Mouse (Mus musculus) CH12.LX (cell line): Measurements from ENCODE around the gene Xrn2. TPM values are rescaled to one million over a fixed set of nuclear protein-coding genes. Genes with fewer than 3 reads are reported as not detected.

Experiments used
- DNase-seq: peaks from one replicate; pipeline ENCODE4 v3.0.0-alpha.2; 2013; ENCODE audit errors: extremely low read depth
- H3K27ac ChIP-seq: 2 replicates; pipeline ENCODE4 v1.5.1; 2012; ENCODE audit warnings: low read depth, mild to moderate bottlenecking, control low read depth, moderate library complexity; ENCODE audit not compliant: insufficient read depth
- H3K27me3 ChIP-seq: replicated peaks from 2 replicates; pipeline ENCODE3; 2012; ENCODE audit warnings: inconsistent platforms
- H3K36me3 ChIP-seq, 2 experiments: replicated peaks in 1 of 2; 2 replicates each; pipeline versions ENCODE3 to v1.6.1; 2012; ENCODE audit warnings: inconsistent platforms in 1 of 2, low read length in 1 of 2, mild to moderate bottlenecking in 1 of 2, mixed read lengths in 1 of 2, moderate library complexity in 1 of 2; ENCODE audit not compliant: control insufficient read depth in 1 of 2, insufficient read depth in 1 of 2
- H3K4me1 ChIP-seq, 2 experiments: 2 replicates each; pipeline ENCODE4 v1.6.1; 2012; ENCODE audit warnings: inconsistent platforms in 1 of 2, moderate library complexity in 1 of 2; ENCODE audit not compliant: insufficient read depth in 2 of 2, control insufficient read depth in 1 of 2
- H3K4me2 ChIP-seq: 2 replicates; pipeline ENCODE4 v1.6.1; 2012; ENCODE audit warnings: low read depth, mild to moderate bottlenecking, control low read depth; ENCODE audit not compliant: poor library complexity, insufficient read depth, severe bottlenecking
- H3K4me3 ChIP-seq, 3 experiments: fragments of 150-350 bp in 1 of 3; sonication (generic) in 1 of 3; replicated peaks in 1 of 3; 2 replicates each; pipeline versions ENCODE3 to v1.5.1; 2011 to 2012; ENCODE audit warnings: low read depth in 2 of 3, low read length in 2 of 3, mild to moderate bottlenecking in 2 of 3, moderate library complexity in 2 of 3, control low read depth in 1 of 3, improper control_type of control experiment in 1 of 3, inconsistent platforms in 1 of 3, mixed read lengths in 1 of 3; ENCODE audit not compliant: poor library complexity in 1 of 3
- H3K79me2 ChIP-seq: replicated peaks from 2 replicates; pipeline ENCODE4 v1.6.1; 2012; ENCODE audit warnings: mild to moderate bottlenecking, moderate library complexity; ENCODE audit not compliant: control insufficient read depth, poor library complexity, insufficient read depth, severe bottlenecking; ENCODE audit errors: extremely low read depth
- H3K9ac ChIP-seq: 2 replicates; pipeline ENCODE4 v1.6.1; 2012; ENCODE audit warnings: low read depth, mild to moderate bottlenecking, control low read depth, moderate library complexity; ENCODE audit not compliant: insufficient read depth
- H3K9me3 ChIP-seq: replicated peaks from 2 replicates; pipeline ENCODE3; 2012; ENCODE audit warnings: low read length, inconsistent platforms, mixed read lengths
- BHLHE40 ChIP-seq: IDR thresholded peaks from 2 replicates; pipeline ENCODE4 v1.6.1; 2011; ENCODE audit warnings: mild to moderate bottlenecking, low read depth, low read length, improper control_type of control experiment
- CHD1 ChIP-seq: IDR thresholded peaks from 2 replicates; pipeline ENCODE4 v1.6.1; 2012; ENCODE audit warnings: low read depth, low read length, improper control_type of control experiment, inconsistent platforms
- CHD2 ChIP-seq: IDR thresholded peaks from 2 replicates; pipeline ENCODE4 v1.6.1; 2011; ENCODE audit warnings: low read length, improper control_type of control experiment
- CTCF ChIP-seq, 2 experiments: IDR thresholded peaks in 1 of 2; conservative IDR thresholded peaks in 1 of 2; 2 replicates each; pipeline ENCODE4 v1.5.1; 2011 to 2012; ENCODE audit warnings: low read depth in 2 of 2, low read length in 2 of 2, improper control_type of control experiment in 1 of 2, inconsistent platforms in 1 of 2, mild to moderate bottlenecking in 1 of 2, moderate library complexity in 1 of 2
- ELF1 ChIP-seq: IDR thresholded peaks from 2 replicates; pipeline ENCODE4 v1.6.1; 2014; ENCODE audit warnings: low read depth, mild to moderate bottlenecking, inconsistent platforms, low read length, improper control_type of control experiment
- GABPA ChIP-seq: IDR thresholded peaks from 2 replicates; pipeline ENCODE4 v1.6.1; 2012; ENCODE audit warnings: low read depth, low read length, improper control_type of control experiment, inconsistent platforms; ENCODE audit not compliant: insufficient replicate concordance
- HCFC1 ChIP-seq: IDR thresholded peaks from 2 replicates; pipeline ENCODE4 v1.6.1; 2012; ENCODE audit warnings: low read depth, mild to moderate bottlenecking, inconsistent platforms, low read length, improper control_type of control experiment
- JUN ChIP-seq: IDR thresholded peaks from 2 replicates; pipeline ENCODE4 v1.6.1; 2011; ENCODE audit warnings: low read depth, mild to moderate bottlenecking, low read length, improper control_type of control experiment, moderate library complexity; ENCODE audit not compliant: insufficient read depth
- JUND ChIP-seq: conservative IDR thresholded peaks from 2 replicates; pipeline ENCODE4 v1.6.1; 2011; ENCODE audit warnings: low read depth, low read length, improper control_type of control experiment
- MAFK ChIP-seq: IDR thresholded peaks from 2 replicates; pipeline ENCODE4 v1.6.1; 2011; ENCODE audit warnings: low read length, improper control_type of control experiment; ENCODE audit not compliant: insufficient replicate concordance
- MEF2A ChIP-seq: IDR thresholded peaks from 2 replicates; pipeline ENCODE4 v1.6.1; 2014; ENCODE audit warnings: low read depth, mild to moderate bottlenecking, inconsistent platforms, low read length, improper control_type of control experiment, borderline replicate concordance
- NELFE ChIP-seq: IDR thresholded peaks from 2 replicates; pipeline ENCODE4 v1.6.1; 2011; ENCODE audit warnings: low read depth, low read length, improper control_type of control experiment
- SIN3A ChIP-seq: IDR thresholded peaks from 2 replicates; pipeline ENCODE4 v1.6.1; 2012; ENCODE audit warnings: low read length, improper control_type of control experiment, inconsistent platforms
- SMC3 ChIP-seq: IDR thresholded peaks from 2 replicates; pipeline ENCODE4 v1.6.1; 2011; ENCODE audit warnings: low read depth, low read length, improper control_type of control experiment
- TBP ChIP-seq: conservative IDR thresholded peaks from 2 replicates; pipeline ENCODE4 v1.6.1; 2011; ENCODE audit warnings: low read depth, low read length, improper control_type of control experiment
- UBTF ChIP-seq: IDR thresholded peaks from 2 replicates; pipeline ENCODE4 v1.6.1; 2012; ENCODE audit warnings: low read depth, mild to moderate bottlenecking, inconsistent platforms, low read length, improper control_type of control experiment, moderate library complexity
- USF1 ChIP-seq: IDR thresholded peaks from 2 replicates; pipeline ENCODE4 v1.6.1; 2014; ENCODE audit warnings: low read depth, mild to moderate bottlenecking, inconsistent platforms, low read length, improper control_type of control experiment
- USF2 ChIP-seq: conservative IDR thresholded peaks from 2 replicates; pipeline ENCODE4 v1.6.1; 2011; ENCODE audit warnings: low read depth, low read length, improper control_type of control experiment
- ZC3H11A ChIP-seq: IDR thresholded peaks from 2 replicates; pipeline ENCODE4 v1.6.1; 2012; ENCODE audit warnings: low read depth, mild to moderate bottlenecking, inconsistent platforms, low read length, improper control_type of control experiment
- ZKSCAN1 ChIP-seq: IDR thresholded peaks from 2 replicates; pipeline ENCODE4 v1.6.1; 2012; ENCODE audit warnings: low read depth, inconsistent platforms, low read length, improper control_type of control experiment, borderline replicate concordance
- ZMIZ1 ChIP-seq: IDR thresholded peaks from 2 replicates; pipeline ENCODE4 v1.6.1; 2012; ENCODE audit warnings: low read depth, mild to moderate bottlenecking, inconsistent platforms, low read length, improper control_type of control experiment
- ZNF384 ChIP-seq: IDR thresholded peaks from 2 replicates; pipeline ENCODE4 v1.6.1; 2012; ENCODE audit warnings: low read depth, low read length, improper control_type of control experiment, inconsistent platforms
- dilution Hi-C: fragments of 300-500 bp; cut with MboI; formaldehyde crosslinking; loops from 2 replicates; pipeline ENCODE4 v1.14.3; 2020; ENCODE audit warnings: low sequenced_read_pairs; ENCODE audit not compliant: extremely low pct_unique_long_range_greater_than_20kb, extremely low pct_ligation_motif_present
- in situ Hi-C: fragments of 300-500 bp; cut with MboI; formaldehyde crosslinking; loops from 3 replicates; pipeline ENCODE4 v1.14.3; 2019; ENCODE audit warnings: low sequenced_read_pairs, low pct_ligation_motif_present, low pct_unique_long_range_greater_than_20kb, mixed read lengths
- polyA plus RNA-seq: library from polyadenylated mRNA; unstranded; fragments of >175 nt; gene quantifications from 2 replicates; pipeline ENCODE4 v1.2.1, GENCODE M21; 2012; ENCODE audit warnings: low read depth; ENCODE audit not compliant: insufficient read length
- total RNA-seq, 2 experiments: library from RNA; depleted of rRNA; stranded (reverse); fragments of 300-350 nt in 1 of 2; fragments of >200 nt in 1 of 2; gene quantifications; 2 replicates each; pipeline ENCODE4 v1.2.3; 2012 to 2014

Gene Xrn2
- total and polyA plus RNA-seq, 3 experiments, result 106 to 115 (median 114) TPM

DNA sequence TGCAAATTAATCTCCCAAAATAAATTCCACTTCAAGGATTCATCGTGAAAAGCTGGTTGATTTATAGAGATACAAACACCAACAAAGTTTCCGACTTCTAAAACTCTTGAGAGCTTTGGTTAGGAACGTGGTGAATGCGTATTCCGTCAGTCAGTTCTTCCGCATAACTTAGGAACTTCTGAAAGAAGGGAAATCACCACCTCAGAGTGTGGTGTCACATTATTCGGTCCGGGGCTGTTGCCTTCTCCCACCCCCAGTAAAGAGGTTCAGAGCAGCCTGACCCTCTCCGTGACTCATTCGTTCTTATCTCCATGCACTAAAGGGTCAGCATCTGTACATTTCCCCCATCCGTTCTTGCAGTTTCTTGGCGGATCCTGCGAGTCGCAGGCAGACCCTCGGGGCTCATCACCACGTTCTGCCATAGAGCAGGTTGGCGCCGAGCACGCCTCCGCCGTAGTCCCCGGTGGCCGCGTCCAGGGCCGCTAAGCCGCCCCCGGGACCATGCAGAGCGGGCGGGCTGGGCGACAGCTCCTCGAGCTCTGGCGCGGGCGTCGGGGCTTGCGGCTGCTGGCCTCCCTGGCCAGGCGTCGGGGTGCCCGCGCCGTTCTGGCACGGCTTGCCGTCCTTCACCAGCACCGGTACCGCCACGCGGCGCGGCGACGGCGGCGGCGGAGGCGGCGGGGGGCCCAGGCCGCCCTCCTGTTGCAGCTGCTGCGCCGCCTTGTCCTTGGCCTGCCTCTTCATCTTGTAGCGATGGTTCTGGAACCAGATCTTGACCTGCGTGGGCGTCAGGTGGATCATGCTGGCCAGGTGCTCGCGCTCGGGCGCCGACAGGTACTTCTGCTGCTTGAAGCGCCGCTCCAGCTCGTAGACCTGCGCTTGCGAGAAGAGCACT is 70.9 kb downstream of the Xrn2 start:
- Histone ChIP-seq H3K79me2 (no peaks in the 10 kb centered on the region), H3K4me3 (no peak overlapping the region), H3K36me3 (peaks cover 0 to 7% of the 10 kb centered on the region in 2 experiments), H3K4me2 (no peak overlapping the region), H3K4me1 (peaks cover 0 to 6% of the 10 kb centered on the region in 2 experiments; a peak in 2 of 4 replicates), H3K9ac (no peak overlapping the region), H3K9me3 (peaks cover 13% of the 10 kb centered on the region), H3K27ac (no peak overlapping the region), H3K27me3 (no peaks in the 10 kb centered on the region)
- TF ChIP-seq GABPA (no peak), ZNF384 (no peak), ZKSCAN1 (no peak), HCFC1 (no peak), USF1 (no peak), SMC3 (no peak), UBTF (no peak), MEF2A (no peak), TBP (no peak), ZC3H11A (no peak), CHD1 (no peak), BHLHE40 (no peak), CTCF (conservative IDR thresholded peaks at IDR 0.05 in 1 of 2, IDR thresholded peaks at IDR 0.05 in 1 of 2; ENCODE audit: low read depth in 2 of 2, low read length in 2 of 2) (no peak), MAFK (no peak)
- dilution Hi-C loops (no loop called here), in situ Hi-C loops (no loop called here)
- DNase-seq, result no peak

DNA sequence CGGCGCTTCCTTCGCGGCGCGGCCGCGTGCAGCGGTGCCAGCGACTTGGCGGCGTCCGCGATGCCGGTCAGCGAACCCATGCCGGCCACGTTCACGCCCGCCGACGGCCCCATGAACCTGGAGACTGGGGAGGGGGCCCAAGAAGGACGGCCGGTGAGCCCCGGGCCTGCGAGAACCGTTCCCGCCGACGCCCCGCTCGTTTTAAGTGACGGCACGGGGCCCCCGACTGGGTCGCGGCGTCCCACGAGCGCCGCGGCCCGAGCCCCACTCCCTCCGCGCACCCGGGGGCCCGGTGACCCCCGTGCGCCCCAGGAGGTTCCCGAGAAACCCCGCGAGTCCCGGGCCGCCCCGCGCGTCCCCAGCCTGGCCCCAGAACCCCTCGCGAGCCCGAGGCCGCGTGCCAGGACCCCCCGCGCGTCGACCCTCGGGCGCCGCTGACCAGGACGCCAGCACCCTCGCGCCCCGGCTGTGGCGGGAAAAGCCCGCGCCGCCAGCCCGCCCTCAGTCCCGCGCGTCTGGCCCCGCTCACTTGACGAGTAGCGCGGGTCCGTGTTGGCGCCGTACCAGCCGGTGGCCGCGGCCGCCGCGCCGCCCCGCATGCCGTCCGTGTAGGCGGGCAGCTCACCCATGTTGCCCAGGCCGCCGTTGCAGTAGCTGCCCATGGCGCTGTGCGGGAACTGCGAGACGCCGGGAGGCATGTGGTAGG is 71.7 kb downstream of the Xrn2 start:
- Histone ChIP-seq H3K9me3 (peaks cover 13% of the 10 kb centered on the region), H3K4me3 (no peak overlapping the region), H3K9ac (no peak overlapping the region), H3K27ac (no peak overlapping the region), H3K4me1 (peaks cover 0 to 6% of the 10 kb centered on the region in 2 experiments; a peak in 2 of 4 replicates), H3K4me2 (no peak overlapping the region), H3K79me2 (no peaks in the 10 kb centered on the region), H3K36me3 (peaks cover 0 to 1% of the 10 kb centered on the region in 2 experiments), H3K27me3 (no peaks in the 10 kb centered on the region)
- no peak for TF ChIP-seq ZMIZ1
- no peak for TF ChIP-seq MEF2A
- no peak for TF ChIP-seq HCFC1
- no peak for TF ChIP-seq CHD2
- no peak for TF ChIP-seq JUN
- no peak for TF ChIP-seq JUND
- TF ChIP-seq NELFE, result no peak
- no peak for TF ChIP-seq SIN3A
- TF ChIP-seq ELF1, result no peak
- no peak for TF ChIP-seq MAFK
- no peak for TF ChIP-seq BHLHE40
- TF ChIP-seq USF2, result no peak
- no peak for TF ChIP-seq CTCF (conservative IDR thresholded peaks at IDR 0.05 in 1 of 2, IDR thresholded peaks at IDR 0.05 in 1 of 2; ENCODE audit: low read depth in 2 of 2, low read length in 2 of 2)
- in situ Hi-C loops, result no loop called here
- dilution Hi-C loops, result no loop called here
- no peak for DNase-seq
